Mouse (Mus musculus) liver (tissue): Measurements from ENCODE around the gene Ugt1a5.

Source experiments
- DNase-seq: peaks from one replicate; pipeline ENCODE4 v3.0.0-alpha.2; 2020; ENCODE audit warnings: mixed read lengths

The Ugt1a5 gene

GRCm38 (mm10) chr1:88264237-88264868 is 98.5 kb downstream of the Ugt1a5 start:
- no peak for DNase-seq

- DNase-seq = no peak
These were observed 99.0 kb downstream of the Ugt1a5 start for GRCm38 (mm10) chr1:88264869-88265240.

GRCm38 (mm10) chr1:88266123-88266522 is 100.3 kb downstream of the Ugt1a5 start:
- no peak for DNase-seq

- no peak for DNase-seq
These were observed 101.7 kb downstream of the Ugt1a5 start for GRCm38 (mm10) chr1:88267489-88267888.

GRCm38 (mm10) chr1:88268070-88268469 is 102.3 kb downstream of the Ugt1a5 start:
- DNase-seq = no peak
